Mouse (Mus musculus): Measurements from ENCODE around the gene Plpp6. TPM values are rescaled to one million over a fixed set of nuclear protein-coding genes. Genes with fewer than 3 reads are reported as not detected.

Plpp6 gene
- polyA plus RNA-seq, 1 experiment from 2014 or later, result 12.3 TPM

GRCm38 (mm10) chr19:29015410-29016203 lies 51.9 kb downstream of the Plpp6 start:
- Histone ChIP-seq H3K4me1 (replicated peaks) (no peaks in the 10 kb centered on the region), H3K36me3 (peaks cover 12% of the 10 kb centered on the region), H3K4me2 (replicated peaks) (no peak overlapping the region), H3K27ac (no peak overlapping the region), H3K9me3 (no peaks in the 10 kb centered on the region), H3K4me3 (replicated peaks) (no peak overlapping the region), H3K27me3 (replicated peaks) (no peaks in the 10 kb centered on the region), H3K9ac (no peak overlapping the region)
- no peak for ATAC-seq
- 82% methylated on average over 8 of the region's 8 CpGs for WGBS

DNA sequence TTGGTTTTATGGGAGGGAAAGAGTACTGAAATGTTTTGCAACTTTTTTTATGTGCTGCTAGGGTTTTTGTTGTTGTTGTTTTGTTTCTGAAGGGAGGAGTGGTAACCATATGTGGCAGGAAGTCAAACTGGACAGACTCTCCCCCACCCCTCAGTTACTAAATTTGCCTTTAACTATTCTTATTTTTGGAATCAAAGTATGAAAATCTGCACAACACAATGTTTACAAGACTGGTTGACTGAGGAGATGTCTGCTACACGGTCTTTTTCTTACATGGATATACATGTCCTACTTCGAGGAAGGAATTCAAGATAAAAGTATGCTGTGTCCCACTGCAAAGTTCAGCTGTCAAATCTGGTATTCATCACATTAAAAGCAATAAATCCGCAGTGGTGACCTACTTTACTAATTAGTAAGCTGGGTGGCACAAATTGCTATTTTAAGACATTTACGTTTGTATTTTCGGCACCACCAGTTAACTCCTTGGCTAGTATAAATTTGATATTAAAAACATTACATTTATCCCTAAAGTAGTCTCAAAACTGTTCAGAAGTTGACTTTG lies 52.5 kb downstream of the Plpp6 start:
- no peak overlapping the region for H3K4me3 ChIP-seq (replicated peaks)
- ATAC-seq, result no peak
- no peaks in the 10 kb centered on the region for H3K4me1 ChIP-seq (replicated peaks)
- H3K9ac ChIP-seq, result no peak overlapping the region
- peaks cover 12% of the 10 kb centered on the region for H3K36me3 ChIP-seq
- no peak overlapping the region for H3K4me2 ChIP-seq (replicated peaks)
- no peak overlapping the region for H3K27ac ChIP-seq
- 86% methylated on average over 5 of the region's 5 CpGs for WGBS
- no peaks in the 10 kb centered on the region for H3K27me3 ChIP-seq (replicated peaks)
- H3K9me3 ChIP-seq, result no peaks in the 10 kb centered on the region

Other genes starting within 250 kb of the Plpp6 start
- 0.74 and 0.97 TPM in 2 replicates for gene Slc1a1, start 128.9 kb upstream of the Plpp6 start, polyA plus RNA-seq (2015; fragmentation: Nextera tagmentation; extraction: Ambion mirVana)
- 1.1 and 1.2 TPM in 2 replicates for gene 4430402I18Rik, start 3.8 kb downstream of the Plpp6 start, polyA plus RNA-seq (2015; fragmentation: Nextera tagmentation; extraction: Ambion mirVana)
- gene Cdc37l1, start 26.4 kb downstream of the Plpp6 start, polyA plus RNA-seq (2015; fragmentation: Nextera tagmentation; extraction: Ambion mirVana), result 29.7 and 29.9 TPM in 2 replicates
- gene Ak3, start 84.0 kb downstream of the Plpp6 start, polyA plus RNA-seq (2015; fragmentation: Nextera tagmentation; extraction: Ambion mirVana), result 98.6 and 101 TPM in 2 replicates
- gene Rcl1, start 137.4 kb downstream of the Plpp6 start, polyA plus RNA-seq (2015; fragmentation: Nextera tagmentation; extraction: Ambion mirVana), result 63.0 and 67.1 TPM in 2 replicates

Measured in intestine, embryonic 15.5 days (tissue).